Mouse (Mus musculus): ENCODE results near the gene Ddx39b. TPM values are rescaled to one million over a fixed set of nuclear protein-coding genes. Genes with fewer than 3 reads are reported as not detected.
A peak's percentile ranks its signal among the peaks of the same experiment; 100 is the strongest.

The Ddx39b gene
- polyA plus RNA-seq, 1 experiment from 2014 or later: 127 TPM

- peaks cover 16% of the 10 kb centered on the region for H3K27me3 ChIP-seq (replicated peaks; ENCODE audit: control insufficient read depth, insufficient read depth, low read length)
- WGBS: 71% methylated on average over 4 of the region's 4 CpGs
- no peaks in the 10 kb centered on the region for H3K9me3 ChIP-seq (ENCODE audit: control insufficient read depth)
- H3K9ac ChIP-seq (ENCODE audit: low read depth, low read length): no peak overlapping the region
- no peaks in the 10 kb centered on the region for H3K36me3 ChIP-seq (ENCODE audit: control insufficient read depth, insufficient read depth)
- H3K27ac ChIP-seq (ENCODE audit: low read depth, low read length): no peak overlapping the region
- no peak overlapping the region for H3K4me2 ChIP-seq (replicated peaks; ENCODE audit: low read depth)
- no peaks in the 10 kb centered on the region for H3K4me1 ChIP-seq (replicated peaks; ENCODE audit: control insufficient read depth, insufficient read depth, low read length)
- H3K4me3 ChIP-seq (ENCODE audit: low read depth, low read length): no peak overlapping the region
- TF ChIP-seq CTCF (IDR thresholded peaks at IDR 0.05; ENCODE audit: low read depth): no peak
- ATAC-seq: no peak
These were observed 39.1 kb upstream of the Ddx39b start for GRCm38 (mm10) chr17:35202442-35202841.

- ATAC-seq: no peak
These were observed 36.8 kb upstream of the Ddx39b start, which contains the start of gene Lta for GRCm38 (mm10) chr17:35204494-35205379. Gene Lta, minus strand, starts transcription at chr17:35205351.

GRCm38 (mm10) chr17:35205380-35205769 is 36.2 kb upstream of the Ddx39b start:
- WGBS: 62% methylated on average over 10 of the region's 10 CpGs
- peaks cover 16% of the 10 kb centered on the region for H3K27me3 ChIP-seq (replicated peaks; ENCODE audit: control insufficient read depth, insufficient read depth, low read length)
- H3K27ac ChIP-seq (ENCODE audit: low read depth, low read length): no peak overlapping the region
- no peaks in the 10 kb centered on the region for H3K9me3 ChIP-seq (ENCODE audit: control insufficient read depth)
- TF ChIP-seq CTCF (IDR thresholded peaks at IDR 0.05; ENCODE audit: low read depth): no peak
- H3K4me2 ChIP-seq (replicated peaks; ENCODE audit: low read depth): no peak overlapping the region
- no peaks in the 10 kb centered on the region for H3K4me1 ChIP-seq (replicated peaks; ENCODE audit: control insufficient read depth, insufficient read depth, low read length)
- H3K4me3 ChIP-seq (ENCODE audit: low read depth, low read length): no peak overlapping the region
- no peak for ATAC-seq
- H3K36me3 ChIP-seq (ENCODE audit: control insufficient read depth, insufficient read depth): no peaks in the 10 kb centered on the region
- no peak overlapping the region for H3K9ac ChIP-seq (ENCODE audit: low read depth, low read length)

More at GRCm38 (mm10) chr17:35204494-35205379, 36.8 kb upstream of the Ddx39b start, which contains the start of gene Lta:
- no peak within 1 kb of the TSS for H3K27ac ChIP-seq (ENCODE audit: low read depth, low read length)
- H3K9me3 ChIP-seq (ENCODE audit: control insufficient read depth): no peaks in the 10 kb centered on the region
- no peak within 1 kb of the TSS for H3K9ac ChIP-seq (ENCODE audit: low read depth, low read length)
- TF ChIP-seq CTCF (IDR thresholded peaks at IDR 0.05; ENCODE audit: low read depth): no peak
- 46% methylated on average over 20 of the region's 20 CpGs for WGBS
- H3K4me2 ChIP-seq (replicated peaks; ENCODE audit: low read depth): no peak within 1 kb of the TSS
- H3K4me1 ChIP-seq (replicated peaks; ENCODE audit: control insufficient read depth, insufficient read depth, low read length): no peaks in the 10 kb centered on the region
- no peaks in the 10 kb centered on the region for H3K36me3 ChIP-seq (ENCODE audit: control insufficient read depth, insufficient read depth)
- H3K27me3 ChIP-seq (replicated peaks; ENCODE audit: control insufficient read depth, insufficient read depth, low read length): peaks cover 16% of the 10 kb centered on the region
- H3K4me3 ChIP-seq (ENCODE audit: low read depth, low read length): no peak within 1 kb of the TSS

GRCm38 (mm10) chr17:35209785-35210535 is 31.6 kb upstream of the Ddx39b start:
- Histone ChIP-seq H3K4me3 (ENCODE audit: low read depth, low read length) (no peak overlapping the region), H3K4me1 (replicated peaks; ENCODE audit: control insufficient read depth, insufficient read depth, low read length) (no peaks in the 10 kb centered on the region), H3K4me2 (replicated peaks; ENCODE audit: low read depth) (no peak overlapping the region), H3K27ac (ENCODE audit: low read depth, low read length) (no peak overlapping the region), H3K9me3 (ENCODE audit: control insufficient read depth) (no peaks in the 10 kb centered on the region), H3K9ac (ENCODE audit: low read depth, low read length) (no peak overlapping the region), H3K27me3 (replicated peaks; ENCODE audit: control insufficient read depth, insufficient read depth, low read length) (no peaks in the 10 kb centered on the region; the same call in 1 of the 2 replicates), H3K36me3 (ENCODE audit: control insufficient read depth, insufficient read depth) (no peaks in the 10 kb centered on the region)
- TF ChIP-seq CTCF (IDR thresholded peaks at IDR 0.05; ENCODE audit: low read depth): no peak
- ATAC-seq: no peak
- 76% methylated on average over 12 of the region's 12 CpGs for WGBS

GRCm38 (mm10) chr17:35210593-35210992 is 31.0 kb upstream of the Ddx39b start:
- Histone ChIP-seq H3K9ac (ENCODE audit: low read depth, low read length) (no peak overlapping the region), H3K36me3 (ENCODE audit: control insufficient read depth, insufficient read depth) (no peaks in the 10 kb centered on the region), H3K4me3 (ENCODE audit: low read depth, low read length) (no peak overlapping the region), H3K9me3 (ENCODE audit: control insufficient read depth) (no peaks in the 10 kb centered on the region), H3K4me2 (replicated peaks; ENCODE audit: low read depth) (no peak overlapping the region), H3K27me3 (replicated peaks; ENCODE audit: control insufficient read depth, insufficient read depth, low read length) (no peaks in the 10 kb centered on the region), H3K27ac (ENCODE audit: low read depth, low read length) (no peak overlapping the region), H3K4me1 (replicated peaks; ENCODE audit: control insufficient read depth, insufficient read depth, low read length) (no peaks in the 10 kb centered on the region)
- TF ChIP-seq CTCF (IDR thresholded peaks at IDR 0.05; ENCODE audit: low read depth): no peak
- WGBS: 46% methylated on average over 3 of the region's 3 CpGs
- ATAC-seq: 0 out of 2 replicates have a peak, but pooled peaks have one; percentile 25

GRCm38 (mm10) chr17:35213071-35213470 is 28.5 kb upstream of the Ddx39b start:
- 57% methylated on average over 5 of the region's 5 CpGs for WGBS
- H3K4me2 ChIP-seq (replicated peaks; ENCODE audit: low read depth): no peak overlapping the region
- H3K36me3 ChIP-seq (ENCODE audit: control insufficient read depth, insufficient read depth): no peaks in the 10 kb centered on the region
- no peak overlapping the region for H3K4me3 ChIP-seq (ENCODE audit: low read depth, low read length)
- H3K9me3 ChIP-seq (ENCODE audit: control insufficient read depth): no peaks in the 10 kb centered on the region
- H3K9ac ChIP-seq (ENCODE audit: low read depth, low read length): no peak overlapping the region
- H3K4me1 ChIP-seq (replicated peaks; ENCODE audit: control insufficient read depth, insufficient read depth, low read length): no peaks in the 10 kb centered on the region
- peak; percentile 71 for ATAC-seq
- H3K27ac ChIP-seq (ENCODE audit: low read depth, low read length): no peak overlapping the region
- TF ChIP-seq CTCF (IDR thresholded peaks at IDR 0.05; ENCODE audit: low read depth): no peak
- H3K27me3 ChIP-seq (replicated peaks; ENCODE audit: control insufficient read depth, insufficient read depth, low read length): no peaks in the 10 kb centered on the region
